Mouse (Mus musculus) cortical plate, adult 2 months (tissue): ENCODE data around the gene Daam2.

Experiments
- CTCF ChIP-seq: fragments of 200-500 bp; IDR thresholded peaks from 2 replicates; pipeline ENCODE4 v1.5.1; 2011; ENCODE audit warnings: mild to moderate bottlenecking, control low read depth, low read length; ENCODE audit not compliant: insufficient read depth; ENCODE audit errors: extremely low read depth
- POLR2A ChIP-seq: fragments of 200-500 bp; IDR thresholded peaks from 2 replicates; pipeline ENCODE4 v1.6.1; 2011; ENCODE audit warnings: mild to moderate bottlenecking, low read length, control low read depth; ENCODE audit not compliant: insufficient read depth; ENCODE audit errors: extremely low read depth

- TF ChIP-seq POLR2A, result no peak
- TF ChIP-seq CTCF, result no peak
Measured at GRCm38 (mm10) chr17:49440331-49441130, 123.6 kb downstream of the Daam2 start.
